Mouse (Mus musculus): ENCODE results near the gene Smad3. TPM values are rescaled to one million over a fixed set of nuclear protein-coding genes. Genes with fewer than 3 reads are reported as not detected.
A peak's percentile ranks its signal among the peaks of the same experiment; 100 is the strongest.

Gene Smad3
- total and polyA plus RNA-seq, 3 experiments: 12.4 to 18.4 (median 13.0) TPM

- H3K4me3 ChIP-seq: no peak overlapping the region
- peak in 1 of 2 experiments; percentile 34 for DNase-seq
- peaks cover 39% of the 10 kb centered on the region for H3K4me1 ChIP-seq (ENCODE audit: control insufficient read depth, insufficient read depth, low read length)
- peak overlapping the region; percentile 41 for H3K27ac ChIP-seq
- no peaks in the 10 kb centered on the region for H3K27me3 ChIP-seq (ENCODE audit: control insufficient read depth, insufficient read depth, low read length)
- intact Hi-C loops (cut with DNase I): no loop called here
- no peak for TF ChIP-seq EP300 (IDR thresholded peaks at IDR 0.05; ENCODE audit: insufficient read depth, low read depth, low read length)
- TF ChIP-seq POLR2A (IDR thresholded peaks at IDR 0.05; ENCODE audit: insufficient read depth, low read depth, low read length): no peak
- TF ChIP-seq CTCF (IDR thresholded peaks at IDR 0.05): no peak
- no peaks in the 10 kb centered on the region for H3K36me3 ChIP-seq (ENCODE audit: control insufficient read depth, insufficient read depth, low read length)
- H3K79me2 ChIP-seq (replicated peaks; ENCODE audit: control insufficient read depth, insufficient read depth, low read length): no peaks in the 10 kb centered on the region
- H3K9ac ChIP-seq (ENCODE audit: low read depth, low read length): no peak overlapping the region
- WGBS: 58% methylated on average over 19 of the region's 19 CpGs
These were observed 11.8 kb downstream of the Smad3 start for GRCm38 (mm10) chr9:63745821-63746632.

- no peak for TF ChIP-seq CTCF (IDR thresholded peaks at IDR 0.05)
- TF ChIP-seq POLR2A (IDR thresholded peaks at IDR 0.05; ENCODE audit: insufficient read depth, low read depth, low read length): no peak
- TF ChIP-seq EP300 (IDR thresholded peaks at IDR 0.05; ENCODE audit: insufficient read depth, low read depth, low read length): no peak
- no peak overlapping the region for H3K9ac ChIP-seq (ENCODE audit: low read depth, low read length)
- no peak overlapping the region for H3K27ac ChIP-seq
- no peaks in the 10 kb centered on the region for H3K36me3 ChIP-seq (ENCODE audit: control insufficient read depth, insufficient read depth, low read length)
- no peaks in the 10 kb centered on the region for H3K27me3 ChIP-seq (ENCODE audit: control insufficient read depth, insufficient read depth, low read length)
- H3K79me2 ChIP-seq (replicated peaks; ENCODE audit: control insufficient read depth, insufficient read depth, low read length): no peaks in the 10 kb centered on the region
- DNase-seq: no peak
- H3K4me3 ChIP-seq: no peak overlapping the region
- 95% methylated on average over 5 of the region's 5 CpGs for WGBS
- intact Hi-C loops (cut with DNase I): no loop called here
- H3K4me1 ChIP-seq (ENCODE audit: control insufficient read depth, insufficient read depth, low read length): peaks cover 38% of the 10 kb centered on the region
These were observed 13.2 kb downstream of the Smad3 start for GRCm38 (mm10) chr9:63744595-63744994.

- no peak overlapping the region for H3K4me3 ChIP-seq
- H3K36me3 ChIP-seq (ENCODE audit: control insufficient read depth, insufficient read depth, low read length): no peaks in the 10 kb centered on the region
- H3K27ac ChIP-seq: no peak overlapping the region
- intact Hi-C loops (cut with DNase I): no loop called here
- no peaks in the 10 kb centered on the region for H3K27me3 ChIP-seq (ENCODE audit: control insufficient read depth, insufficient read depth, low read length)
- no peak overlapping the region for H3K9ac ChIP-seq (ENCODE audit: low read depth, low read length)
- H3K79me2 ChIP-seq (replicated peaks; ENCODE audit: control insufficient read depth, insufficient read depth, low read length): no peaks in the 10 kb centered on the region
- 92% methylated on average over 11 of the region's 11 CpGs for WGBS
- peaks cover 35% of the 10 kb centered on the region for H3K4me1 ChIP-seq (ENCODE audit: control insufficient read depth, insufficient read depth, low read length)
- peak in 1 of 2 experiments; percentile 19 for DNase-seq
- TF ChIP-seq EP300 (IDR thresholded peaks at IDR 0.05; ENCODE audit: insufficient read depth, low read depth, low read length) (no peak), POLR2A (IDR thresholded peaks at IDR 0.05; ENCODE audit: insufficient read depth, low read depth, low read length) (no peak), CTCF (IDR thresholded peaks at IDR 0.05) (no peak)
These were observed 14.0 kb downstream of the Smad3 start for GRCm38 (mm10) chr9:63743775-63744174.

- intact Hi-C loops (cut with DNase I): no loop called here
- Histone ChIP-seq H3K36me3 (ENCODE audit: control insufficient read depth, insufficient read depth, low read length) (no peaks in the 10 kb centered on the region), H3K9ac (ENCODE audit: low read depth, low read length) (no peak overlapping the region), H3K79me2 (replicated peaks; ENCODE audit: control insufficient read depth, insufficient read depth, low read length) (no peaks in the 10 kb centered on the region), H3K4me1 (ENCODE audit: control insufficient read depth, insufficient read depth, low read length) (peaks cover 34% of the 10 kb centered on the region), H3K27me3 (ENCODE audit: control insufficient read depth, insufficient read depth, low read length) (no peaks in the 10 kb centered on the region), H3K27ac (no peak overlapping the region), H3K4me3 (no peak overlapping the region)
- 37% methylated on average over 13 of the region's 13 CpGs for WGBS
- no peak for DNase-seq
- no peak for TF ChIP-seq EP300 (IDR thresholded peaks at IDR 0.05; ENCODE audit: insufficient read depth, low read depth, low read length)
- no peak for TF ChIP-seq CTCF (IDR thresholded peaks at IDR 0.05)
- no peak for TF ChIP-seq POLR2A (IDR thresholded peaks at IDR 0.05; ENCODE audit: insufficient read depth, low read depth, low read length)
These were observed 14.7 kb downstream of the Smad3 start for GRCm38 (mm10) chr9:63742887-63743660.

GRCm38 (mm10) chr9:63742318-63742717 is 15.5 kb downstream of the Smad3 start:
- WGBS: 25% methylated on average over 3 of the region's 3 CpGs
- no peak for TF ChIP-seq CTCF (IDR thresholded peaks at IDR 0.05)
- TF ChIP-seq EP300 (IDR thresholded peaks at IDR 0.05; ENCODE audit: insufficient read depth, low read depth, low read length): no peak
- TF ChIP-seq POLR2A (IDR thresholded peaks at IDR 0.05; ENCODE audit: insufficient read depth, low read depth, low read length): no peak
- H3K36me3 ChIP-seq (ENCODE audit: control insufficient read depth, insufficient read depth, low read length): no peaks in the 10 kb centered on the region
- H3K4me3 ChIP-seq: no peak overlapping the region
- intact Hi-C loops (cut with DNase I): no loop called here
- H3K27me3 ChIP-seq (ENCODE audit: control insufficient read depth, insufficient read depth, low read length): no peaks in the 10 kb centered on the region
- peaks cover 30% of the 10 kb centered on the region for H3K4me1 ChIP-seq (ENCODE audit: control insufficient read depth, insufficient read depth, low read length)
- no peak overlapping the region for H3K27ac ChIP-seq
- no peaks in the 10 kb centered on the region for H3K79me2 ChIP-seq (replicated peaks; ENCODE audit: control insufficient read depth, insufficient read depth, low read length)
- no peak overlapping the region for H3K9ac ChIP-seq (ENCODE audit: low read depth, low read length)
- DNase-seq: peak in 1 of 2 experiments; percentile 61

GRCm38 (mm10) chr9:63741792-63742191 is 16.0 kb downstream of the Smad3 start:
- H3K36me3 ChIP-seq (ENCODE audit: control insufficient read depth, insufficient read depth, low read length): no peaks in the 10 kb centered on the region
- peaks cover 27% of the 10 kb centered on the region for H3K4me1 ChIP-seq (ENCODE audit: control insufficient read depth, insufficient read depth, low read length)
- no peak overlapping the region for H3K9ac ChIP-seq (ENCODE audit: low read depth, low read length)
- H3K27me3 ChIP-seq (ENCODE audit: control insufficient read depth, insufficient read depth, low read length): no peaks in the 10 kb centered on the region
- DNase-seq: no peak
- no peak overlapping the region for H3K4me3 ChIP-seq
- 0 out of 2 replicates have a peak, but pooled peaks have one; percentile 17 for TF ChIP-seq EP300 (IDR thresholded peaks at IDR 0.05; ENCODE audit: insufficient read depth, low read depth, low read length)
- TF ChIP-seq POLR2A (IDR thresholded peaks at IDR 0.05; ENCODE audit: insufficient read depth, low read depth, low read length): no peak
- no peak overlapping the region for H3K27ac ChIP-seq
- no peaks in the 10 kb centered on the region for H3K79me2 ChIP-seq (replicated peaks; ENCODE audit: control insufficient read depth, insufficient read depth, low read length)
- intact Hi-C loops (cut with DNase I): no loop called here
- 29% methylated on average over 6 of the region's 6 CpGs for WGBS

Measured in heart, adult 2 months (tissue).